Mouse (Mus musculus): ENCODE results near the gene Elp4. TPM values are rescaled to one million over a fixed set of nuclear protein-coding genes. Genes with fewer than 3 reads are reported as not detected.

Gene Elp4
- polyA plus RNA-seq, 1 experiment from 2014 or later: 49.7 TPM

DNA sequence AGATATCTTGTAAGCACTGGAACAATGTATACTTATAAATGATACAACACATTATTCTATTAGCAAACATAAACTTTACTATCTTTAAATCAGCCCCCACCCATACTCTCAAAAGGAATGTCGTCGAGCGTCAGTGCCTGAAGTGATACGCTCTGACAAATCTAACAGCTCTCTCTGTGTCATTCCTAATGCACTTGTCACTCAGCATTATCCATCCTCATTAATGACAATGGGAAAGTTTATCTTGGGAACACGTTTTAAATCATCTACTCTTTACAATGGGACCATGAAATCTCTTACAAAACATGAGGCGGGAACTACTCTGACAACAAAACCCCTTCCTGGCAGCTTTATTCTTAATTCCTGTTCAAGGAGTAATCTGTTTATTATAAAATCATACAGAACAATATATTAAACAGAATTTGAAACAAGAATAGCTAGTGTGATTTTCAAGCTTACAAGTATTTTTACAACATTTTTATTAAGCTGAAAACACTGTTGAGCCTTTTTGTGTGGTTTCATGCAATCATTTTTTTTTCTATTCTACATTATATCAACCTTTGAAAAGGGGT is 125.0 kb downstream of the Elp4 start:
- Histone ChIP-seq H3K4me3 (no peak overlapping the region), H3K9ac (no peak overlapping the region), H3K36me3 (no peaks in the 10 kb centered on the region), H3K4me2 (replicated peaks) (no peak overlapping the region), H3K9me3 (replicated peaks) (no peaks in the 10 kb centered on the region), H3K27me3 (no peaks in the 10 kb centered on the region), H3K4me1 (no peaks in the 10 kb centered on the region), H3K27ac (no peak overlapping the region)
- 26% methylated on average over 6 of the region's 6 CpGs for WGBS
- ATAC-seq (ENCODE audit: low FRiP score): peak; percentile 56; the same call in 1 of the 2 replicates

DNA sequence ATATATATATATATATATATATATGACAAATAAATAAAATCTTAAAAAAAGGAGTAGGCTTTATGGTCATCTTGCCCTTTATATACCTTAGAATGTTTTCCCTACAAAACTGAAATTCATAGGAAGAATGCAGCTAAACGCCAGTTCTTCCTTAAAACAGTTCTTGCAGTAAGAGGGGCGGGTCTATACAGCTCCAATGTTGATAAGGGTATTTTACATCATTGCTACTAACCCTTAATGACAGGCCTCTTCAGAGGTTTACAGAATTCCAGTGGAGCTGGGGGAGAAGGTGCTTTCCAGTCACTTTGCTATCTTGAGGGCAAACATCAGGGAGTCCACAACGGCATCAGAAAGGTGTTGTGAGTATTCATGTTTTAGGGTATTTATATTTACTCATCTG is 133.1 kb downstream of the Elp4 start:
- Histone ChIP-seq H3K36me3 (no peaks in the 10 kb centered on the region), H3K27ac (no peak overlapping the region), H3K4me3 (no peak overlapping the region), H3K4me1 (no peaks in the 10 kb centered on the region), H3K9ac (no peak overlapping the region), H3K9me3 (replicated peaks) (peaks cover 8% of the 10 kb centered on the region; the same call in 1 of the 2 replicates), H3K27me3 (no peaks in the 10 kb centered on the region), H3K4me2 (replicated peaks) (no peak overlapping the region)
- 90% methylated on average over 3 of the region's 3 CpGs for WGBS
- ATAC-seq (ENCODE audit: low FRiP score): no peak

GRCm38 (mm10) chr2:105769747-105770328 is 134.5 kb downstream of the Elp4 start:
- Histone ChIP-seq H3K4me3 (no peak overlapping the region), H3K4me2 (replicated peaks) (no peak overlapping the region), H3K27ac (no peak overlapping the region), H3K36me3 (no peaks in the 10 kb centered on the region), H3K4me1 (no peaks in the 10 kb centered on the region), H3K9me3 (replicated peaks) (peaks cover 8% of the 10 kb centered on the region; the same call in 1 of the 2 replicates), H3K27me3 (no peaks in the 10 kb centered on the region), H3K9ac (no peak overlapping the region)
- no peak for ATAC-seq (ENCODE audit: low FRiP score)
- WGBS: 83% methylated on average over 4 of the region's 4 CpGs

GRCm38 (mm10) chr2:105753512-105753911 is 150.9 kb downstream of the Elp4 start:
- no peaks in the 10 kb centered on the region for H3K36me3 ChIP-seq
- no peak for ATAC-seq (ENCODE audit: low FRiP score)
- no peaks in the 10 kb centered on the region for H3K27me3 ChIP-seq
- H3K27ac ChIP-seq: no peak overlapping the region
- whole genome bisulfite sequencing: 58% methylated on average over 1 of the region's 1 CpGs
- H3K4me3 ChIP-seq: no peak overlapping the region
- H3K4me1 ChIP-seq: no peaks in the 10 kb centered on the region
- H3K4me2 ChIP-seq (replicated peaks): no peak overlapping the region
- H3K9ac ChIP-seq: no peak overlapping the region
- H3K9me3 ChIP-seq (replicated peaks): no peaks in the 10 kb centered on the region

GRCm38 (mm10) chr2:105749111-105749510 is 155.3 kb downstream of the Elp4 start:
- Histone ChIP-seq H3K4me3 (no peak overlapping the region), H3K9me3 (replicated peaks) (no peaks in the 10 kb centered on the region)
- ATAC-seq (ENCODE audit: low FRiP score): no peak

GRCm38 (mm10) chr2:105746896-105747295 is 157.5 kb downstream of the Elp4 start:
- no peak overlapping the region for H3K9ac ChIP-seq
- H3K27me3 ChIP-seq: no peaks in the 10 kb centered on the region
- no peaks in the 10 kb centered on the region for H3K9me3 ChIP-seq (replicated peaks)
- no peak overlapping the region for H3K27ac ChIP-seq
- H3K4me3 ChIP-seq: no peak overlapping the region
- ATAC-seq (ENCODE audit: low FRiP score): no peak
- no peak overlapping the region for H3K4me2 ChIP-seq (replicated peaks)
- 88% methylated on average over 7 of the region's 7 CpGs for WGBS
- no peaks in the 10 kb centered on the region for H3K36me3 ChIP-seq
- no peaks in the 10 kb centered on the region for H3K4me1 ChIP-seq

More at GRCm38 (mm10) chr2:105749111-105749510, 155.3 kb downstream of the Elp4 start:
- Histone ChIP-seq H3K27ac (no peak overlapping the region), H3K27me3 (no peaks in the 10 kb centered on the region), H3K4me2 (replicated peaks) (no peak overlapping the region), H3K9ac (no peak overlapping the region), H3K4me1 (no peaks in the 10 kb centered on the region), H3K36me3 (no peaks in the 10 kb centered on the region)
- WGBS: 90% methylated on average over 5 of the region's 5 CpGs

GRCm38 (mm10) chr2:105736166-105736565 is 168.2 kb downstream of the Elp4 start:
- Histone ChIP-seq H3K27me3 (no peaks in the 10 kb centered on the region), H3K9me3 (replicated peaks) (no peaks in the 10 kb centered on the region), H3K36me3 (no peaks in the 10 kb centered on the region), H3K27ac (no peak overlapping the region), H3K4me1 (no peaks in the 10 kb centered on the region), H3K9ac (no peak overlapping the region), H3K4me2 (replicated peaks) (no peak overlapping the region), H3K4me3 (no peak overlapping the region)
- ATAC-seq (ENCODE audit: low FRiP score): no peak

GRCm38 (mm10) chr2:105730704-105731103 is 173.7 kb downstream of the Elp4 start:
- 97% methylated on average over 3 of the region's 3 CpGs for WGBS
- H3K4me2 ChIP-seq (replicated peaks): no peak overlapping the region
- no peak overlapping the region for H3K9ac ChIP-seq
- H3K4me1 ChIP-seq: no peaks in the 10 kb centered on the region
- H3K4me3 ChIP-seq: no peak overlapping the region
- no peak overlapping the region for H3K27ac ChIP-seq
- H3K9me3 ChIP-seq (replicated peaks): no peaks in the 10 kb centered on the region
- no peaks in the 10 kb centered on the region for H3K27me3 ChIP-seq
- ATAC-seq (ENCODE audit: low FRiP score): no peak
- no peaks in the 10 kb centered on the region for H3K36me3 ChIP-seq

GRCm38 (mm10) chr2:105726657-105727056 is 177.7 kb downstream of the Elp4 start:
- Histone ChIP-seq H3K4me2 (replicated peaks) (no peak overlapping the region), H3K4me1 (no peaks in the 10 kb centered on the region), H3K36me3 (no peaks in the 10 kb centered on the region), H3K27ac (no peak overlapping the region), H3K9me3 (replicated peaks) (no peaks in the 10 kb centered on the region), H3K4me3 (no peak overlapping the region), H3K9ac (no peak overlapping the region), H3K27me3 (no peaks in the 10 kb centered on the region)
- ATAC-seq (ENCODE audit: low FRiP score): no peak
- WGBS: 71% methylated on average over 9 of the region's 9 CpGs

DNA sequence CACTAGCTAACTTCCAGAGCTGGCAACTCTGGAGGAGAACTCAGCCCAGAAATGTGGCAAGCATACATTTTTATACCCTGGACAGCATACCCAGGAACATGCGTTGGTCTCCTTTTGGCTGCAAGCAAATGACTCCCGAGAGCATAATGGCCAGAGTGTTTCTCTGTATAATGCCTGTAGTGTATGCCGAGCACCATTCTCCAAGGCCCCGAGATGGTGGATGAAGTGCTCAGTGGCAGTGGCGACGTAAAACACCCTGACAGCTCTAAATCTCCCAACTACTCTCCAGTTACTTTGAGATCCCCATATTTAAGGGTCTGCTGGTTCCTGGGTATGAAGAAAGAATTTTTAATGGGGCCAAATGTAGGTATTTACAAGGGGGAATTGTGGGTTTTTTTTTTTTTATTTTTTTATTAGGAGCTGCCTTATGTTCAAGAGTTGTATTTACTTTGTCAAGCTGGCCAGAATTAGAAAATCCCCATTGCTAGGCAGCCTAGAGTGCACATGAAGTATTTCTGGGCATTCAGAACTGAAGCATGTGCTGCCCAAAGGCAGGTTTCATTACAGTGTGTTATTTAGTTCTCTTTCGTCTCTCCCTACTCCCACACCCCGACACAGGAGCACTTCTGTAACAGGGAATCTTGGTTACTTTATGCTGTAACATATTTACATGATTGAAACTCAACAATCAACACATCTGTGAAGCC is 188.8 kb downstream of the Elp4 start:
- H3K27ac ChIP-seq: no peak overlapping the region
- peaks cover 11% of the 10 kb centered on the region; the same call in 1 of the 2 replicates for H3K4me1 ChIP-seq
- no peaks in the 10 kb centered on the region for H3K9me3 ChIP-seq (replicated peaks)
- no peak overlapping the region for H3K4me2 ChIP-seq (replicated peaks)
- ATAC-seq (ENCODE audit: low FRiP score): no peak
- H3K36me3 ChIP-seq: no peaks in the 10 kb centered on the region
- H3K9ac ChIP-seq: no peak overlapping the region
- no peak overlapping the region for H3K4me3 ChIP-seq
- WGBS: 67% methylated on average over 8 of the region's 8 CpGs
- no peaks in the 10 kb centered on the region for H3K27me3 ChIP-seq

DNA sequence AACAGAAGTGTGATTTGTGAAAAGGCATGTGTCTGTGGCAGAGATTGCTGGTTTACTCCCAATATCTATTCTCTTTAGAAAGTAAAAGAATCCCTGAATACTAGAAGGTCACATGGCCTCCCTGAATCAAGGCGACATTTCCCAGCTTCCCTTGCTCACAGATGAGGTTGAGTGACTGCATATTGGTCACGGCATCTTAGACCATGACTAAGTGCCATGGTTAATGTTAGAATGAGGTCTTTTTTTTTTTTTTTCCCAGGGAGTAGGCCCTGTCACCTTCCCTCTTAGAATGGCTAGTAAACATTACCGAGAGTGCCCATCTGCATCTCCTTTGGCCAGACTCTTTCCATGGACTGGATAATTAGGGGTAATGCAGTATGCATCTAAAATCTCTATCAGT is 193.9 kb downstream of the Elp4 start:
- Histone ChIP-seq H3K27ac (no peak overlapping the region), H3K4me2 (replicated peaks) (no peak overlapping the region), H3K9ac (no peak overlapping the region), H3K4me1 (no peaks in the 10 kb centered on the region), H3K36me3 (no peaks in the 10 kb centered on the region), H3K27me3 (no peaks in the 10 kb centered on the region), H3K4me3 (no peak overlapping the region), H3K9me3 (replicated peaks) (no peaks in the 10 kb centered on the region)
- ATAC-seq (ENCODE audit: low FRiP score): peak; percentile 65; the same call in 1 of the 2 replicates
- 55% methylated on average over 3 of the region's 3 CpGs for WGBS

- Histone ChIP-seq H3K9ac (no peak overlapping the region), H3K9me3 (replicated peaks) (no peaks in the 10 kb centered on the region), H3K4me1 (no peaks in the 10 kb centered on the region), H3K4me3 (no peak overlapping the region), H3K4me2 (replicated peaks) (no peak overlapping the region), H3K27me3 (no peaks in the 10 kb centered on the region), H3K36me3 (no peaks in the 10 kb centered on the region), H3K27ac (no peak overlapping the region)
- 85% methylated on average over 3 of the region's 3 CpGs for WGBS
- ATAC-seq (ENCODE audit: low FRiP score): no peak
Observed at GRCm38 (mm10) chr2:105709126-105709525, 195.2 kb downstream of the Elp4 start.

DNA sequence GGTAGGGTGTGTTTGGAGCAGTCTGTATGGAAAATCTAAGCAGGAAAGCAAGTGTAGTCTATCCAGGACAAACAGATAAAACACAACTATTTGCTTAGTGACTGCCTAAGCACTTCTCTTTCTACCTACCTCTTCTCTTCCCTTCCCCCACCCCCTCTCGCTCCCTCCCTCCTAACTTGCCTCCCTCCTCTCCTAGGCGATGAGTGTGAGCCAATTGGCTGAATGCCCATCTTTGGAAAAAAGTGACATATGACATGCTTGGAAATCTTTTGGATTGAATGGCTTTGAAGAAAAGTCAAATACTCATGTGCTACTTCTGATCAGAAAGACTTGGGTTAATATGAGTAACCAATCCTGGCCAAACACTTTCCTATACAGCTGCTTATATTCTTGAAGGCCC is 199.0 kb downstream of the Elp4 start:
- no peaks in the 10 kb centered on the region for H3K9me3 ChIP-seq (replicated peaks)
- no peak for ATAC-seq (ENCODE audit: low FRiP score)
- H3K4me3 ChIP-seq: no peak overlapping the region
- no peaks in the 10 kb centered on the region for H3K27me3 ChIP-seq
- H3K27ac ChIP-seq: no peak overlapping the region
- no peak overlapping the region for H3K9ac ChIP-seq
- WGBS: 54% methylated on average over 2 of the region's 2 CpGs
- H3K36me3 ChIP-seq: no peaks in the 10 kb centered on the region
- no peaks in the 10 kb centered on the region for H3K4me1 ChIP-seq
- H3K4me2 ChIP-seq (replicated peaks): no peak overlapping the region
